Mouse (Mus musculus) liver, embryonic 16.5 days (tissue): Measurements from ENCODE around the gene Themis3. TPM values are rescaled to one million over a fixed set of nuclear protein-coding genes. Genes with fewer than 3 reads are reported as not detected.

Experiments used
- ATAC-seq: fragments of 200-750 bp; cut with Nextera tagmentation; 2 replicates; pipeline ENCODE4 v1.8.0; 2017; ENCODE audit warnings: low read depth, mild to moderate bottlenecking, moderate number of reproducible peaks, moderate library complexity
- H3K27ac ChIP-seq: fragments of 300-500 bp; sonication (generic); 2 replicates; pipeline ENCODE4 v1.5.1; 2014; ENCODE audit warnings: mild to moderate bottlenecking, low read length
- H3K27me3 ChIP-seq: fragments of 300-500 bp; sonication (generic); 2 replicates; pipeline ENCODE4 v1.6.1; 2014; ENCODE audit warnings: low read depth, low read length, mixed read lengths; ENCODE audit not compliant: control insufficient read depth, insufficient read depth
- H3K36me3 ChIP-seq: fragments of 300-500 bp; sonication (generic); 2 replicates; pipeline ENCODE4 v1.6.1; 2014; ENCODE audit warnings: mild to moderate bottlenecking; ENCODE audit not compliant: control insufficient read depth, insufficient read depth
- H3K4me1 ChIP-seq: fragments of 300-500 bp; sonication (generic); 2 replicates; pipeline ENCODE4 v1.6.1; 2014; ENCODE audit warnings: low read depth, low read length, mixed read lengths; ENCODE audit not compliant: control insufficient read depth
- H3K4me2 ChIP-seq: fragments of 300-500 bp; sonication (generic); 2 replicates; pipeline ENCODE4 v1.6.1; 2014; ENCODE audit warnings: low read depth, low read length, mixed read lengths
- H3K4me3 ChIP-seq: fragments of 300-500 bp; sonication (generic); 2 replicates; pipeline ENCODE4 v1.5.1; 2014; ENCODE audit warnings: low read depth, mild to moderate bottlenecking, low read length
- H3K9ac ChIP-seq: fragments of 300-500 bp; sonication (generic); 2 replicates; pipeline ENCODE4 v1.6.1; 2014; ENCODE audit warnings: low read depth, low read length
- H3K9me3 ChIP-seq: fragments of 300-500 bp; sonication (generic); replicated peaks from 2 replicates; pipeline ENCODE4 v1.6.1; 2016; ENCODE audit warnings: low read length; ENCODE audit not compliant: control insufficient read depth
- WGBS: fragments of 180-500 bp; shearing (Covaris S2); extraction: QIAGEN DNeasy Blood & Tissue Kit; methylation state at CpG from one replicate; pipeline ENCODE4 v1.1.7; 2014; ENCODE audit not compliant: insufficient replicate concordance; 5-methylcytosine and 5-hydroxymethylcytosine counted together
- polyA plus RNA-seq: library from polyadenylated mRNA; unstranded; fragments of >200 nt; fragmentation: Nextera tagmentation; extraction: Ambion mirVana; gene quantifications from 2 replicates; pipeline ENCODE4 v1.2.1, GENCODE M21; 2015

Gene Themis3
- not detected in 2 replicates for polyA plus RNA-seq

DNA sequence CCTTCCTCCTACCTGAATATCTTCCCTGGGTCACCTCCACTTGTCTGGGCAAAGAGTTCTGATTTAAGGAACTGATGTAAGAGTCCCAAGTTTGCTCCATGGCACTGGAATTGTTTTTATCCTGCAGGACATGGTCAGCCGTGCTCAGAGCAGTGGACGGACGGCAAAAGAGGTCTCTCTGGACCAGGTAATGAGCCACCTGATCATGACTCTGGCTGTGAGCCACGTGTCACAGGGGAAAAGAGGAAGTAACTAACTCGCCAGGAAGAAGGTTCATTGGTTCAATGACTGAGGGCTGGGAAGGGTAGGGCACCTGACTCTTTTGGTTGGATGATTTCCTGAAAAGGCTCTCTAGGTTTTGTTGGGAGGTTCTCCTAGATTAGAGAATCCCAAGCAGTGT lies at the start of gene Themis3:
Gene Themis3, minus strand, starts transcription at position 187 of the 400 bp plus-strand sequence.
- Histone ChIP-seq H3K27me3 (no peaks in the 10 kb centered on the region), H3K9me3 (no peaks in the 10 kb centered on the region), H3K36me3 (no peaks in the 10 kb centered on the region), H3K27ac (no peak within 1 kb of the TSS), H3K4me3 (no peak within 1 kb of the TSS), H3K4me1 (no peaks in the 10 kb centered on the region), H3K4me2 (no peak within 1 kb of the TSS), H3K9ac (no peak within 1 kb of the TSS)
- WGBS: 49% methylated on average over 5 of the region's 5 CpGs
- ATAC-seq: no peak

DNA sequence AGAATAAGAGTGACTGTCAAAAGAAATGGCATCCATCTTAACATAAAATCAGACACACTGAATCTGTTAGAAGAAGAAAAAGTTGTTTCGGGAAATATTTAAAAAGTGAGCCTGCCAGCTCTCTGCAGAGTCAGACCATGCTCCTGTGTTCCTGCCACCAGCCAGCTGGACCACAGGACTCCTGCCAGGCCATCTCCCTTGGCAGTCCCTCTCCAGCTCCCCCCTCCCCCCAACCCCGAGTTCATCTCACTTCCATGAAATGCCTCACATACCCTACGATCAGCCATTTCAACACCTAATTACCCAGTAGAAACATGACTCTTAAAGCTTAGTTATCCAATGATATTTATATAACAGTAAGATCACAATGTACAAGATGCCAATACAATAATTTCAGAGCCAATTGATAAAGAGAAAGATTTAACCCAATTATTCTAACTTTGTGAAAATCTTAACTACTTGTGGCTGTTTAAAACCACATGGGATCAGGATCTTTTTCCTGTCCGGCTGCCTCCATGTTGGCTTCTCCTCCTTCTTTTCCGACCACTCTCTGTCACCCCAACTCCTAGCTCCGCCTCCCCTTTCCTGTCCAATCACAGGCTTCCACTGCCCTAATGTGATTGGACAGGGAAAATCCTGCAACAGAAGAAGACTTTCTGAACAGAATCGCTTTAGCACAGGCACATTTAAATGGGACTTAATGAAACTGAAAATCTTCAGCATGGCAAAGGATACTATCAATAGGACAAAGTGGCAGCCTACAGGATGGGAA lies 43.7 kb upstream of the Themis3 start:
- no peak overlapping the region for H3K4me2 ChIP-seq
- no peaks in the 10 kb centered on the region for H3K9me3 ChIP-seq
- H3K36me3 ChIP-seq: no peaks in the 10 kb centered on the region
- no peak overlapping the region for H3K27ac ChIP-seq
- H3K4me3 ChIP-seq: no peak overlapping the region
- no peaks in the 10 kb centered on the region for H3K4me1 ChIP-seq
- WGBS: 71% methylated on average over 7 of the region's 7 CpGs
- no peak overlapping the region for H3K9ac ChIP-seq
- ATAC-seq: no peak
- no peaks in the 10 kb centered on the region for H3K27me3 ChIP-seq

DNA sequence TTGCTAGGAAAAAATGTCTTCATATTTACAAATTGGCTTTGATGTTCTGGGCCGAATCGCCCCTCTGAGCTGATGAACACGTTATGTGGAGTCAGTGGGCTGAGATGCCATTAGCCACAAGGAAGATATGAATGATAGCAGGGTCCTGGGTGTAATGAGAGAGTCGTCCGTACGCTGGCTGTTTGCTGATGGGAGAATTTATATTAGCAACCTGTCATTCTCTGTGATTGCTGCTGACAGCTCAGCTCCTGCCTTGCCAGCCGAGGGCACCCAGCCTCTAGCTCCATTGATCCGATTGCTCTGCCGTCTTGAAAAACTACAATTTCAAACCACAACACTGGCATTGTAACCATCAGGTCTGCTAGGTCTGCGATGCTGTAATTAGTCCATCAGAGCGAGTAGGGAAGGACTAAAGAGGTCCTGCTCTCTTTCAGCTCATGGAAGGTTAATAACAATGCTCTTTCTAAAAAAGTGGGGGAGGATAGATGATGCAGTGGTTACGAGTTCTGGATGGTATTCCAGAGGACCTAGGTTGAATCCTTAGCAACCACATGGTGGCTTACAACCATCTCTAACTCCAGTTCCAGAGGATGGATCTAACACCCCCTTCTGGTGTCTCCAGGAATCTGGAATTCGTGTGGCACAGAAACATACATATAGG lies 25.7 kb upstream of the Themis3 start:
- Histone ChIP-seq H3K4me3 (no peak overlapping the region), H3K36me3 (no peaks in the 10 kb centered on the region), H3K4me2 (no peak overlapping the region), H3K9me3 (no peaks in the 10 kb centered on the region), H3K27me3 (no peaks in the 10 kb centered on the region), H3K27ac (no peak overlapping the region), H3K9ac (no peak overlapping the region), H3K4me1 (no peaks in the 10 kb centered on the region)
- no peak for ATAC-seq
- 56% methylated on average over 13 of the region's 13 CpGs for WGBS

DNA sequence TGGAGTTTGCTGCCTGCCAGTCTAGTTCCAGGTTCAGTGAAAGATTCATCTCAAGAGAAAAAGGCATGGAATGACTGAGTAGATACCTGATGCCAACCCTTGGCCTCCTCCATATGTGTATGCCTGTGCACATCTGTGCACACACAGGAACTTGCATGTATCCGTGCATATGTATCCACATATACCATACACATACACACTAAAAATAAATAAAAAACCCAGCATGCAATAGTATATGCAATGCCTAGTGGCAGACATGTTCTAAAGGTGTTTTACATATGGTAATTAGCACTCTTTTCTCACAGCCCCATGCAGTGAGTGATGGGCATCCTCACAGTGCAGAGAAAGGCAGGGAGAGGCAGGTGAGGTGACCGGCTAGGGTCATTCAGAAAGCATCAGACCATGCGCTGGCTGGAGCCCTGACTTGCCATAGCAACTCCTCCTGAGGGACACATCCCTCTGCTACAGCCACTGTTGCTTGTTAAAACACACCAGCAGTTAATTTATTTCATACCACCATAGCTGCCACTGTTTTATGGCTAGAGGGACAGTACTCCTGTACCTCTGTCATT lies 24.9 kb upstream of the Themis3 start:
- Histone ChIP-seq H3K9me3 (no peaks in the 10 kb centered on the region), H3K9ac (no peak overlapping the region), H3K27ac (no peak overlapping the region), H3K4me2 (no peak overlapping the region), H3K4me1 (no peaks in the 10 kb centered on the region), H3K27me3 (no peaks in the 10 kb centered on the region), H3K4me3 (no peak overlapping the region), H3K36me3 (no peaks in the 10 kb centered on the region)
- ATAC-seq: no peak
- WGBS: 68% methylated on average over 3 of the region's 3 CpGs

GRCm38 (mm10) chr17:66610032-66610431 lies 15.6 kb upstream of the Themis3 start:
- H3K4me2 ChIP-seq: no peak overlapping the region
- H3K4me3 ChIP-seq: no peak overlapping the region
- no peak overlapping the region for H3K27ac ChIP-seq
- no peak overlapping the region for H3K9ac ChIP-seq
- no peaks in the 10 kb centered on the region for H3K36me3 ChIP-seq
- H3K9me3 ChIP-seq: no peaks in the 10 kb centered on the region
- no peak for ATAC-seq
- H3K4me1 ChIP-seq: no peaks in the 10 kb centered on the region
- no peaks in the 10 kb centered on the region for H3K27me3 ChIP-seq

DNA sequence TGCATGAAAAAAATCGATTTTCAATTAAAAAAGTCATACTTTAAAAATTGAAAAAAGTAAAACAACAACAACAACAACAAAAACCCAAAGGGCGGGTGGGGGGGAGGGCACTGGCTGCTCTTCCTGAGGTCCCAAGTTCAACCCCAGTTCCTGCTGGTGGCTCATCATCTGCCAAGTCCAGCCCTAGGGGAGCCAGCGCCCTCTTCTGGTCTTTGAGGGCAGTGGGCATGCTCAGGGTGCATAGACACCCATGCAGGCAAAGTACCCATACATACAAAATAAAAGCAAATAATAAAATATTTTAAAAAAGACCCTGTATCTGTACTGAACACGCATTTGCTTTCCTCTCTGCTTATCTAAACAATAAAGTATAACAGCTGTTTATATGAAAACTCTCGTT lies 10.5 kb upstream of the Themis3 start:
- Histone ChIP-seq H3K4me3 (no peak overlapping the region), H3K27me3 (no peaks in the 10 kb centered on the region), H3K27ac (no peak overlapping the region), H3K9ac (no peak overlapping the region), H3K36me3 (no peaks in the 10 kb centered on the region), H3K9me3 (no peaks in the 10 kb centered on the region), H3K4me1 (no peaks in the 10 kb centered on the region), H3K4me2 (no peak overlapping the region)
- WGBS: 52% methylated on average over 5 of the region's 5 CpGs
- no peak for ATAC-seq

GRCm38 (mm10) chr17:66601171-66601570 lies 6.8 kb upstream of the Themis3 start:
- ATAC-seq: no peak
- 65% methylated on average over 2 of the region's 2 CpGs for WGBS
- Histone ChIP-seq H3K27ac (no peak overlapping the region), H3K4me1 (no peaks in the 10 kb centered on the region), H3K9me3 (no peaks in the 10 kb centered on the region), H3K4me2 (no peak overlapping the region), H3K36me3 (no peaks in the 10 kb centered on the region), H3K27me3 (no peaks in the 10 kb centered on the region), H3K4me3 (no peak overlapping the region), H3K9ac (no peak overlapping the region)

- H3K27me3 ChIP-seq: no peaks in the 10 kb centered on the region
- no peak for ATAC-seq
- 38% methylated on average over 3 of the region's 3 CpGs for WGBS
- no peak overlapping the region for H3K9ac ChIP-seq
- H3K9me3 ChIP-seq: no peaks in the 10 kb centered on the region
- H3K36me3 ChIP-seq: no peaks in the 10 kb centered on the region
- H3K4me1 ChIP-seq: no peaks in the 10 kb centered on the region
- H3K4me2 ChIP-seq: no peak overlapping the region
- no peak overlapping the region for H3K27ac ChIP-seq
- H3K4me3 ChIP-seq: no peak overlapping the region
These were observed 1.4 kb upstream of the Themis3 start for GRCm38 (mm10) chr17:66595867-66596266.

GRCm38 (mm10) chr17:66595256-66595655 lies 835 bp upstream of the Themis3 start:
- H3K27me3 ChIP-seq: no peaks in the 10 kb centered on the region
- H3K4me1 ChIP-seq: no peaks in the 10 kb centered on the region
- no peaks in the 10 kb centered on the region for H3K9me3 ChIP-seq
- H3K4me2 ChIP-seq: no peak overlapping the region
- H3K36me3 ChIP-seq: no peaks in the 10 kb centered on the region
- no peak for ATAC-seq
- H3K27ac ChIP-seq: no peak overlapping the region
- no peak overlapping the region for H3K4me3 ChIP-seq
- no peak overlapping the region for H3K9ac ChIP-seq
